Mouse (Mus musculus) stomach, postnatal 0 days (tissue): ENCODE measurements around the gene Uba5.

ENCODE experiments used
- CTCF ChIP-seq: IDR thresholded peaks from 2 replicates; pipeline ENCODE4 v1.5.1; 2016; ENCODE audit warnings: antibody characterized with exemption, low read depth, mild to moderate bottlenecking, moderate library complexity
- EP300 ChIP-seq: optimal IDR thresholded peaks from 2 replicates; pipeline ENCODE3; 2016; ENCODE audit warnings: antibody characterized with exemption

DNA sequence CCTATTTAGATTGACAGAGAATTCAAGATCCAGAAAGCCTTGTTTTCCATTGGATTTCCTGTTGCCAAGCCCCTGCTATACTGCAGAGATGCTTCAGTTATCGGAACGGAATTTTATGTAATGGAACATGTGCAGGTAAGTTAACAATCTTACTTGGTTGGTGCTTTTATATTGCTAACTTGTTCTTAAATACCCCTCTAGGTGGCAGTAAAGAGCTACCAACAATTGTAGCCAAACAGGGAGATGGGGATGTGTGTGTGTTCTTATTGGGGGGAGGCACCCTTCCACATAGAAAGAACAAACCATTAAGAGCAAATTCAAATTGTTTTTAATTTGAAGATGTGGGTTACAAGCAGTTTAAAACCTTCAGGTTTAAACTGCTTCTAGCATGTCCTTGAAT, 12.9 kb upstream of the Uba5 start:
- TF ChIP-seq CTCF: peak; percentile 75
- no peak for TF ChIP-seq EP300
